Mouse (Mus musculus) heart, embryonic 10.5 days (tissue): ENCODE measurements around the gene Aoah. TPM values are rescaled to one million over a fixed set of nuclear protein-coding genes. Genes with fewer than 3 reads are reported as not detected.

Source experiments
- DNase-seq: peaks from one replicate; pipeline ENCODE4 v3.0.0-alpha.2; 2017; ENCODE audit warnings: low spot score
- H3K27ac ChIP-seq: fragments of 300-500 bp; sonication (generic); 2 replicates; pipeline ENCODE4 v1.5.1; 2016; ENCODE audit warnings: mild to moderate bottlenecking
- H3K27me3 ChIP-seq: fragments of 300-500 bp; sonication (generic); 2 replicates; pipeline ENCODE4 v1.6.1; 2016; ENCODE audit warnings: mild to moderate bottlenecking; ENCODE audit not compliant: poor library complexity, insufficient read depth, severe bottlenecking
- H3K36me3 ChIP-seq: fragments of 300-500 bp; sonication (generic); 2 replicates; pipeline ENCODE4 v1.6.1; 2016; ENCODE audit warnings: mild to moderate bottlenecking, moderate library complexity
- H3K4me1 ChIP-seq: fragments of 300-500 bp; sonication (generic); 2 replicates; pipeline ENCODE4 v1.6.1; 2016; ENCODE audit warnings: mild to moderate bottlenecking
- H3K4me3 ChIP-seq: fragments of 300-500 bp; sonication (generic); 2 replicates; pipeline ENCODE4 v1.5.1; 2016; ENCODE audit warnings: mild to moderate bottlenecking, moderate library complexity
- H3K9me3 ChIP-seq: fragments of 300-500 bp; sonication (generic); 2 replicates; pipeline ENCODE4 v1.6.1; 2016; ENCODE audit warnings: mild to moderate bottlenecking, moderate library complexity
- WGBS: fragments of 180-500 bp; shearing (Covaris S2); methylation state at CpG from one replicate; pipeline ENCODE4 v1.1.7; 2016; 5-methylcytosine and 5-hydroxymethylcytosine counted together
- polyA plus RNA-seq: library from polyadenylated mRNA; unstranded; fragments of >200 nt; fragmentation: Nextera tagmentation; extraction: Ambion mirVana; gene quantifications from 2 replicates; pipeline ENCODE4 v1.2.1, GENCODE M21; 2016

Aoah gene
- polyA plus RNA-seq, 1 experiment from 2014 or later, result 0.13 TPM

DNA sequence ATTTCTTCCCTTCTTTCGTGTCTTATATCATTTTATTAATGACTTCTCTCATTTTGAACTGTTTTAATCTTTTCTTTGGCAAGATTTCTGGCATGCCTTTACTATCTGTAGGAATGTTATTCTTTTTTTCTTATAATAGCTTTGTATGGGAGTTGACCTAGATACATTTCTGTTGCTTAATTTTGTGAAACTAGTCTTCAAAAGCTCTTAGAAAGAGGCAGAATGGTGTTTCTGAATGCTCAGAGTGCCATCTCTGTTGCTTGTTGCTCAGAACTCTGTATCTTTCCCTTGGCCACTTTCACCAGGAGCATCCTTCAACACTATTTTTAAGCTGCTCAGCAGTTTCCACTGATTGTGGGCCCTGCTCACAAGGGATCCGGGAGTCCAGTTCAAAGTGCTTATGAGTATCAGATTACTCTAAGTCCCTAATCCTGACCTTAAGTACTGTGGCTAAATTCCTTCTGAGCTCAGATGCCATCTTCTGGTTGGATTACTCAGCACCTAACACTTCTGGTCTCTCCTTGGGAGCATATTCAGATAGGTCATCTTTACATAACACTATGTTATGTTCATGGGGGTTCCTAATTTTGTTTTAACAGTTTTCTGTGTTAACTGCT lies 26.9 kb downstream of the Aoah start:
- Histone ChIP-seq H3K4me1 (no peaks in the 10 kb centered on the region), H3K4me3 (no peak overlapping the region), H3K27ac (no peak overlapping the region), H3K36me3 (no peaks in the 10 kb centered on the region), H3K27me3 (no peaks in the 10 kb centered on the region), H3K9me3 (no peaks in the 10 kb centered on the region)
- DNase-seq, result no peak
- WGBS, result 48% methylated on average over 2 of the region's 2 CpGs

DNA sequence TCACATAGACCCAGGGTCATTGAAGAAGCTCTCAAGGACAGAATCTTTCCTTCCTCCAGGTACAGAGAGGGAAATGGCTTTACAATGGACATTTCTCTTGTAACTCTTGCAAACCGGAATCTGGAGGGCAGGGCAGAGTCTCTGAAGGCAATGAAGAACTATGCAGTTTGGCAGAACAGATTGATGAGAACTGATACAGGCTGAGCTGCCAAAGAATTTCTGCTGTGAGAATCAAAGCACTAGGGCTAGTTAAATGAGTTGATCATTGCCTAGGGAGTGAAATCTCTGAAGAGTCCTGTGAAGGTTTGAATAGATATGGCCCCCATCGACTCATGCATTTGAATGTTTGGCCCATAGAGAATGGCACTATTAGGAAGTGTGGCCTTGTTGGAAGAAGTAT lies 34.8 kb downstream of the Aoah start:
- 77% methylated on average over 2 of the region's 2 CpGs for WGBS
- Histone ChIP-seq H3K9me3 (no peaks in the 10 kb centered on the region), H3K27ac (no peak overlapping the region), H3K4me1 (no peaks in the 10 kb centered on the region), H3K4me3 (no peak overlapping the region), H3K27me3 (no peaks in the 10 kb centered on the region), H3K36me3 (no peaks in the 10 kb centered on the region)
- DNase-seq, result no peak

DNA sequence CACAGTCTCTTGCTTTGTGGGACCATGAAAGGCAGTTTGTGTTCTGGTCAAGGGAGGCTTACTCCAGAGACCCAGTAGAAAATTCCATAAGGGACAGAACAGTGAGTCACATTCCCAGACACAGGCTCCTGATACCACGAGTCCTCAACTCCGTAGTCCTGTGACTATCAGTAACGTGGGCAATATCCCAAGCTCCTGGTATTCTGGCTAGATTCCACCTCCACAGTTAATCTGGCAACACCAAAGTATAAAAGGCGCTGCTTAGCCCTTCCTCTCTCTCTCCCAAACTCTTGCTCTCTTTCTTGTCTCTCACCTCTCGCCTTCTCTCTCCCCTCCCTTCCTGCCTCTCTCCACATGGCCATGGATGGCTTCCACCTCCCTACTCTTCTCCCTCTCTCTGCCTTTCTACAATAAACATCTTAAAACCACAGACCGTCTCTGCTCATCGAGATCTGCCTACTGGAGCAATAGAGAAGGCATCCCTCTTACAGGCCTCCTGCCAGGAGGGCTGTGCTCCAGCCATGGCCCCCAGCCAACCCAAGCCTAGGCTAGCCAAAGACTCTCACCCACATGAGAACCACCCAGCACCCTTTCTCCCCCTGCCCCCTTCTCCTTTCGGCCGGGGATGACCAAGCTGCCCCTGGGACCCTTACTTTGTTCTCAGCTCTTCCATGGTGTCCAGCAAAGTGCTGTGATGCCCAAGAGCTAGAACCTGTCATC lies 35.4 kb downstream of the Aoah start:
- Histone ChIP-seq H3K36me3 (no peaks in the 10 kb centered on the region), H3K4me3 (no peak overlapping the region), H3K27me3 (no peaks in the 10 kb centered on the region), H3K27ac (no peak overlapping the region), H3K9me3 (no peaks in the 10 kb centered on the region), H3K4me1 (no peaks in the 10 kb centered on the region)
- no peak for DNase-seq
- WGBS, result 76% methylated on average over 9 of the region's 9 CpGs

DNA sequence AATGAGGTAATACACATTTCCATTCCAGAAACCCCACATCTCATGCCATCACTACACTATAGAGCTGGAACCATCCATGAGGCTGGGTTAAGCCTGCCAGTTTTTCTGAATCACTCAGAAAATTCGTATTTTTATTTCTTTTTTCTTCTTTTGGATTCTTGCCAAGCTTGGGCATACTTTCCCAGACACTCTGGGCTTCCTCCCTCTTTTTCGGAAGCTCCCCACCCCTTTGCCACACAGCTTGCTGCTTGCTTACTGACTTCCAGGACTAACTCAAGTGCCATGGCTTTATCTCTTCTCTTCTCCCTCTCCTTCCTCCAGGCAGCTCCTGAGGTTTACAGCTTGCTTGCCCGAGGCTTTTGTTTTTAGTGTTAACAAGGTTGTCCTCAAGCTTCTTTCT lies 62.0 kb downstream of the Aoah start:
- Histone ChIP-seq H3K27ac (no peak overlapping the region), H3K4me3 (no peak overlapping the region), H3K27me3 (no peaks in the 10 kb centered on the region), H3K36me3 (no peaks in the 10 kb centered on the region), H3K4me1 (no peaks in the 10 kb centered on the region), H3K9me3 (no peaks in the 10 kb centered on the region)
- no peak for DNase-seq
- 55% methylated on average over 3 of the region's 3 CpGs for WGBS

DNA sequence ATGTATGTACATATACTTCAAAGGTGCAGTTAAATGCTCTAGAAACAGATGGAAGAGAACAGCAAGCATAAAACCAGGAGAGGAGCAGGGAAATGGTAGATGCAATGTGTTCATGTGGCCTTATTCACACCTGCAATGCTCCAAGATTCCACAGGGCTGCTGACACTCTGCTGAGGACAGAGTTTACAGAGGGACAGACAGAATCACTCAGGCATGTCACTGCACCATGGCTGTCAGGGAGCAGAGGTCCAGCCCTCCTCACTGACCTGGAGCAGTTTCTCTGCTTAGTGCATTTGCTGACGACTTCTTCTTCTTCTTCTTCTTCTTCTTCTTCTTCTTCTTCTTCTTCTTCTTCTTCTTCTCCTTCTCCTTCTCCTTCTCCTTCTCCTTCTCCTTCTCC lies 105.5 kb downstream of the Aoah start:
- Histone ChIP-seq H3K4me1 (peaks cover 21% of the 10 kb centered on the region), H3K9me3 (no peaks in the 10 kb centered on the region), H3K27me3 (no peaks in the 10 kb centered on the region), H3K27ac (no peak overlapping the region), H3K4me3 (no peak overlapping the region), H3K36me3 (no peaks in the 10 kb centered on the region)
- no peak for DNase-seq
- WGBS, result 46% methylated on average over 1 of the region's 1 CpGs

DNA sequence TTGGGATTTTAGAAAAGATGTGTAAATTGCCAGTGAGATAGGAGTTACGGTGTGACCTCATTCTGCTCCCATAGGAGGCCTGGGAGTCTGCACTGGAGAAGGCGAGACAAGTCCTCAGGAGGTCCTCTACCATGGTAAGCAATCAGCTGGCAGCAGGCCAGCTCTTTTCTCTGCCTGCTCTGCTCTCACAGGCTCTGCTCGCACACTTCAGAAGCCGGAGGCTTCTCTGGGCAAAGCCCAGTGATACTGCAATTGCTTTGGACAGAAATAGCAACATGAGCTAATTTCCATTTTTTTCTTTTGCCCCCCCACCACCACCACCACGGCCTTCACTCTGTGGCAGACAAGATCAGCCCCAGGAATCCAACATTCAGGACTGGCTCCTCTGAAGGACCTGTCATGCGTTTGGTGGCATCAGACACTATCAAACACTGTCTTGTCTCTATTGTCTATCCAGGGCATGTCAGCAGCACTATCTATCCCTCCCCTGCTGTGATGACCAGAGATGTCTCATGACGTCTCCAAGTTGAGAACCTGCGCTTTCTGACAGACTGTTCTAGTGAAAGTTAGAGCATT lies 106.6 kb downstream of the Aoah start:
- no peaks in the 10 kb centered on the region for H3K36me3 ChIP-seq
- H3K4me3 ChIP-seq, result peak overlapping the region; percentile 29; the same call in 1 of the 2 replicates
- peaks cover 21% of the 10 kb centered on the region for H3K4me1 ChIP-seq
- 15% methylated on average over 8 of the region's 8 CpGs for WGBS
- H3K9me3 ChIP-seq, result no peaks in the 10 kb centered on the region
- H3K27me3 ChIP-seq, result no peaks in the 10 kb centered on the region
- DNase-seq, result peak; percentile 91
- peak overlapping the region; percentile 69 for H3K27ac ChIP-seq

DNA sequence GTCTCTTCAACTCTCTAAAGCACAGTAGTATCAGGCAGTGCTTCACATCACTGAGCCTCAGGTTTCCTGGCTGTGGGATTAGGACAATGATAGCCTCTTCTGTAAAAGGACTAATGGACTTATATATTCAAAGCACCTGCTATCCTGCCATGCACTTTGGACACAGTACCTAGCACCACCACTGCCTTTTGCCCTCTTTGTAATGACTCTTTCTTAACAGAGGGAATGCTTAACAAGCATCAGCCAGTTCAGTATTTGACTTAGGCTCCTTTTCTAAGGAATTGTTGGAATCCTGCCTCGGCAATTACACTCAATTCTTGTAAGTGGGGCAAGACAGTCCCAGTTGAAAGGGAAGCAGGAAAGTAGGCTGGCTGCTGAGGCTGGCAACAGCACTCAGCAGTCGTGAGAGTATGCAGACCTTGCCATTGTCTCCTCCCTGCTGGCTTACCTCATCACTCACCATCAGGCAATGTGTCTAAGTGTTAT lies 107.1 kb downstream of the Aoah start:
- Histone ChIP-seq H3K36me3 (no peaks in the 10 kb centered on the region), H3K4me1 (peaks cover 21% of the 10 kb centered on the region), H3K27ac (peak overlapping the region; percentile 69), H3K27me3 (no peaks in the 10 kb centered on the region), H3K4me3 (no peak overlapping the region), H3K9me3 (no peaks in the 10 kb centered on the region)
- no peak for DNase-seq
- 6% methylated on average over 2 of the region's 2 CpGs for WGBS

DNA sequence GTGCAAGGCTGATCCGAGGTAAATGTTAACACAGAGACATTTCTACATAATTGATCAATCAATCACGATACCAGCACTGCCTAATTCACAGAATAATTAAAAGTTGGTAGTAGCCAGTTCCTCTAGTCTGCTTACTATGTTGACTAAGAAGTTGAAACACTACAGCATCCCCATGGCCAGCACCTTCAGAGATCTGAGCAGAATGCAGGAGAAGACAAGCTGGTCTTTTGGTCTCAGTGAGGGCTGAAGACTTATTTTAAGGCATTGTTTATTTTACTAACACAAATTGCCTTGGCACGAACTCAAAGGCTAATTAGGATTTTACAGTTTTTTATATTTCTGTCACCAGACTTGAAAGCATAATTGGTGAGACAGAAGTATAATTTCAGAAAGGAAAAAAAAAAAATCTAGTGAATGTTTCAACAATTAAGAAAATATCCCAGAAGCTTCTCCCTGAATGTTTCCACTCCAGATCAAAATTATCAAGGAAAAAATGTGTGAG lies 107.8 kb downstream of the Aoah start:
- no peaks in the 10 kb centered on the region for H3K36me3 ChIP-seq
- no peak for DNase-seq
- no peak overlapping the region for H3K27ac ChIP-seq
- 61% methylated on average over 3 of the region's 3 CpGs for WGBS
- H3K27me3 ChIP-seq, result no peaks in the 10 kb centered on the region
- H3K9me3 ChIP-seq, result no peaks in the 10 kb centered on the region
- no peak overlapping the region for H3K4me3 ChIP-seq
- H3K4me1 ChIP-seq, result peaks cover 21% of the 10 kb centered on the region

DNA sequence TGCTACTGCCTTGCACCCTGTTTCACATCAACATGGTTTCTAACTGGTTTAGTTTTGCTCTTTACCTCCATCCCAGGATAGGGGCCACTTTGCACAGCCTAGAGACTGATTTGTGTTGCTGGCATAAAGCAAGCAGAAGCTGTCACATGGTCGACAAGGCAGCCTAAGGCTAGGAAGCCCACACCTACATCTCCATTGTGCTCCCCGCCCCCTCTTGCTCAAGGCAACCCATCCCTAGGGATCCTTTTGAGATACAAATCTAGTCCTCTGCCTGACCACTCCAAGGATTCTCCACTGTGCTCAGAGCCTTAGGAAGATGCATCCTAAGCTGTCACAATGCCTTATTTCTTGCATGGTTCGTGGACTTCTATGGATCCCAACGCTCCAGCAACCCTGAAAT lies 110.2 kb downstream of the Aoah start:
- H3K27ac ChIP-seq, result no peak overlapping the region
- 76% methylated on average over 4 of the region's 4 CpGs for WGBS
- H3K27me3 ChIP-seq, result no peaks in the 10 kb centered on the region
- H3K4me3 ChIP-seq, result no peak overlapping the region
- H3K9me3 ChIP-seq, result no peaks in the 10 kb centered on the region
- no peak for DNase-seq
- H3K4me1 ChIP-seq, result peaks cover 18% of the 10 kb centered on the region
- H3K36me3 ChIP-seq, result no peaks in the 10 kb centered on the region

DNA sequence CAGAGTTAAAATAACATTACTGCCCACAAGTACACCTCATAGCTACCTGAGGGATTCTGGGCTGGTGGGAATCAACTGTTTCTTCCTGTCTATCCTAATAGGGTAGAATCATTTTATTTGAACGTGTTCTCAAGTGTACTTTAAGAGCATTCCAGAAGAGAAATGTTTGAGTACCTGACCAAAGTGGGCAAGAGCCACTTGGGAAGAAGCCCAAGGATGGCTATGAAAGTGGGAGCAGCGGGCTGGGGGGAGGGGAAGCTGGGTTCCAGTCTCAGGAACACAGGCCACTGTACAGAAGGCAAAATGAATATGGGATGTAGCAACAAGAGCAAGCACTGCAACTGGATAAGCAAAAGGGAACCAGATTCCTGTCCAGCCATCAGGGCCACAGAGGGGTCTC lies 111.3 kb downstream of the Aoah start:
- Histone ChIP-seq H3K36me3 (no peaks in the 10 kb centered on the region), H3K4me1 (peaks cover 12% of the 10 kb centered on the region), H3K27me3 (no peaks in the 10 kb centered on the region), H3K4me3 (no peak overlapping the region), H3K9me3 (no peaks in the 10 kb centered on the region), H3K27ac (no peak overlapping the region)
- no peak for DNase-seq
- WGBS, result 68% methylated on average over 2 of the region's 2 CpGs

DNA sequence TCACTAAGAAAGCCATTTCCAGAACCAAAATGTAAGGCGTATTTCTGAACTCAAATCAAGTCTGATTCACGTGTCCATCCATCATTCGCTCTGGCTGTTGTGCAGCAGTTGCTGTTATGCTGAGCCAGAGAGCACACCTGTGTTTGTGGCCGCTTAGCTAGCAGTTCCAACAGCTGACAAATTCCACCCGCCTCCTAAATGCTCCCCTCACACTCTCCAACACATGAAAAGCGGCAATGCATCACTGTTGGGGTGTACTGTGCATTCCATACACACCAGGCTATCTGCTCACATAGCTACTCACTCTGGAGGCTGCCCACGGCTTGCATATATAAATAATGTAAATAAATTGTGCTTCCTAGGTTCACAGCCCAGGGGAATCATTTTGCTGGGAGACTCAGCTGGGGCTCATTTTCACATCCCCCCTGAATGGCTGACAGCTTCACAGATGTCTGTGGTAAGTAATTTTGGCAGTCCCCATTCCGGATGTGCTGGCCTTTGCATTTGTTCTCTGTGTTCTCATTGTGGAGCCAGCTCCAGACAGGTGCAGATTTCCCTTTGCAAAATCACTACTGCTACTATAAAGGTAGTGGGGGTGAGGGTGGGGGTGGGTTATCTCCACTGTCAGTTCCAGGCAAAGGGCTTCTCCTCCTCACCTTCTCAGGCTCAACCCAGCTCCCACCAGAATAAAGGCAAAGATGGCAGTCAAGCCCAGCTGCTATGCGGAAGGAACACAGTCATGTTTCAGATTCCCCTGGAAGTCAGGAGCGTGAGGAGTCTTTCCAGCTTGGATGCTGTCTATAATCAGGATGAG lies 123.0 kb downstream of the Aoah start:
- H3K27me3 ChIP-seq, result no peaks in the 10 kb centered on the region
- H3K4me3 ChIP-seq, result no peak overlapping the region
- H3K36me3 ChIP-seq, result no peaks in the 10 kb centered on the region
- no peak overlapping the region for H3K27ac ChIP-seq
- no peaks in the 10 kb centered on the region for H3K9me3 ChIP-seq
- 71% methylated on average over 10 of the region's 10 CpGs for WGBS
- no peak for DNase-seq
- H3K4me1 ChIP-seq, result no peaks in the 10 kb centered on the region

DNA sequence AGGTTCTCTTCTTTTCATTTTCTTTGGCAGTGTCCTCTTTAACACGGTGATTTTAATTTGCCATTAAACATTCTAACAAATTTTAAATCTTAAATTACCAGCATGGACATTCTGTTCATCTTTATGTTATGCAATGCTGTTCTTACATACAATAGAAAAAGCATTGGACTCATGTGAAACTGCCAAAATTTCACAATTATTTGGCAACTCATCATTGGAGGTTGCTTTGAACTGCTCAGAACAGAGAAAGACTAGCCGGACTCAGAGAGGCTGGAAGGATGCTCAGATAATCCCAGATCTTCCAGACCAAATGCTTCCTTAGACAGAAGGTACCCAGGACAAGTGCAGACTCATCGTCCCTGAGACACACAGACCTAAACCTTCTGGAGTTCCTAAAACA lies 126.5 kb downstream of the Aoah start:
- DNase-seq, result no peak

DNA sequence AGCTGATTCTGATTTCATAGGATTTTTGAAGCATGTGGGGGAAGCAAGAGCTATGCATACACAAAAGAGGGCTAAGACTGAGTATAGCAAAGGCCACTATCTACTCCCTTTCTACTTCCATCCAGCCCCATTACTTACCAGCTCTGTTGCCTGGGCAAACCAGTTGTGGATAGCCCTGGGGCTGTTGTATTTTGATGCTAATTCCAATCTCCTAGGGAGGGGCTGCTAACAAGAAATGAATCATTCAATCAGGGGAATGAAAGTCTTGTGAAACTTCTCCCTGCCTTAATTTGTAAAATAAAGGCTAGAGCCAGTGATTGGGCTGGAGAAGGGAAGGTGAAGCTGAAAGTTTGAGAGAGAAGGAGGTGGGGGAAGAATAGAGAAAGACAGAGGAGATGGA lies 142.1 kb downstream of the Aoah start:
- H3K4me1 ChIP-seq, result no peaks in the 10 kb centered on the region
- H3K36me3 ChIP-seq, result no peaks in the 10 kb centered on the region
- no peak overlapping the region for H3K4me3 ChIP-seq
- H3K9me3 ChIP-seq, result no peaks in the 10 kb centered on the region
- no peaks in the 10 kb centered on the region for H3K27me3 ChIP-seq
- no peak for DNase-seq
- no peak overlapping the region for H3K27ac ChIP-seq

More for the DNA sequence above, 126.5 kb downstream of the Aoah start:
- Histone ChIP-seq H3K27me3 (no peaks in the 10 kb centered on the region), H3K4me1 (no peaks in the 10 kb centered on the region), H3K9me3 (no peaks in the 10 kb centered on the region), H3K27ac (no peak overlapping the region), H3K4me3 (no peak overlapping the region), H3K36me3 (no peaks in the 10 kb centered on the region)
- 84% methylated on average over 3 of the region's 3 CpGs for WGBS
